Mouse (Mus musculus) CD4-positive, CD25-positive, alpha-beta regulatory T cell, adult 2 months (primary cell): ENCODE measurements around the gene Ctnna3.

ENCODE experiments used
- DNase-seq: peaks from one replicate; pipeline ENCODE4 v3.0.0-alpha.2; 2012; ENCODE audit warnings: low read depth, low spot score

Ctnna3 gene

GRCm38 (mm10) chr10:63945534-63945933 is 515.6 kb downstream of the Ctnna3 start:
- no peak for DNase-seq

GRCm38 (mm10) chr10:63947266-63947665 is 517.4 kb downstream of the Ctnna3 start:
- no peak for DNase-seq

DNA sequence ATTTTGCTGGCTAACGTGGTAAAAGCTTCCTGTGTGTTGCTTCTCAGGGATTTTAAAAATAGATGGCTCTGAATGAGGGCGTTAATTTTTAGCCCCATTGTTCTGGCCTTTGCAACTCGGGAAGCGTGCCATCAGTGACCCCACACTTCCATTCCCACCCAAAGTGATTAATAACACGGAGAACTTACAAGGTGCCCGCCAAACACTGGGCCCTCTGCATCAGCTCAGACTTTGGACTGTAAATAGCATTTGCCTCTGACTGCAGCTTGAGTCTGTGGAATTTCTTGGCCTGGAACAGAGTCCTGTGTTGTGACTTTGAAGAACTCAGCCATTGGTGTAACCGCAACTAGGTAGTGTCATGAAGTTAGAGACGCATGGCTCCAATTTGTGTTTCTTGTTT is 521.0 kb downstream of the Ctnna3 start:
- DNase-seq: no peak

DNA sequence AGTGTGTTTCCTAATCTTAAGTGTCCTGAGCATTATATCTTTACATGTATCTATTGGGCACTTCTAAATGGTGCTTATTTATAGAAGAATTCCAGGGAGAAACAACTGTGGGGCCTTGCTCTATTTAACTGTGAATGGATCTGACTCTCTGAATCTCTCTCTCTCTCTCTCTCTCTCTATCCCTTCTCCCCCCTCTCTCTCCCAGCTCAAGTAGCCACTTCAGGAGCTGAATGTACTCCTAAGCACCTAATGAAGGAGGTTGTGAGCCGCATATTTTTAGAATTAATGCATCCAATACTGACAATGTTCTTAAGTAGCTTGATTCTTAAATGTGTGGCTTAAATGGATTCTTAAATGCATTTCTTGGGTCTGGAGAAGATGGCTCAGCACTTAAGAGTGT is 521.6 kb downstream of the Ctnna3 start:
- DNase-seq: no peak

DNA sequence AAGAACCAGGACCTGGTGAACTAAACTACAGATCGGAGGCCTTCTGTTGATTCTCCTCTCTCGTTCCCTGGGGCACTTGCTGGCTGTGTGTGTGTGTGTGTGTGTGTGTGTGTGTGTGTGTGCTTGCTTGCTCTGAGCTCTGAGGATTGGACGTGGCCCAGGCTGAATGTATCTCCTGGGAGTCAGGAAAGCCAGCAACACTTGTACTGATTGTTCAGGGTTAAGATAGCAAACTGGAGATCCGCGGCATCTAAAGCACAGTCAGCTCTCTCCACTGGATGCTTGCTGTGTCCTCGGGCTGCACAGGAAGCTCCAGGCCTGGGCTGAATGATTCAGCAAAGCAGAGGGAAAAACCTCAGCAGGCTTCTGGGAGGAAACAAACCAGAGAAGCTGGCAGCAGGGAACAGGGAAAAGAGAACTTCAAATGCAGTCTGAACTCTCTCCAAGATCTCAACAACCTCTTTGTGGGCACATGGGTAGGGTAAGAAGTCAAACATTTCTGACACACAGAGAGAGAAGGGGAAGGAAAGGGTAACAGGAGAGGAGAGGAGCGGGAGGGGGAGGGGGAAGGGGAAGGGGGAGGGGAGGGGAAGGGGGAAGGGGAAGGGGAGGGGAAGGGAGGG is 524.5 kb downstream of the Ctnna3 start:
- DNase-seq: no peak

DNA sequence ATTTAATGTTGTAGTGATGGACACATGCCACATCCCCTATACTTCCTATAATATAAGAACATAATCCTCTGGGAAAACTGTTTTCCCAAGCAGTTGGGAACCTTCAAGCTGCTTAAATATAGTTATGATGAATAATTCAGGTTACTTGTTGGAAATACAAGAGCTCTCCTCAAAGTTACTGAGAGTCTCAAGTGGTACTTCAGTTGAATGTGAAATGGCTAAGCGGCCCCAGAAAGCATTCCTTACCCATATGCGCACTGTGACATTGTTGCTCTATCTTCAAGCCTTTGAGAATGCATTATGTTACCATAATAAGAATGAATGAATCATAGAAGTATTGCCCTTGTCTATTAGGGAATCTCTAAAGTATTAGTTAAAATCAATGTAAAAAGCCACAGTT is 542.4 kb downstream of the Ctnna3 start:
- DNase-seq: no peak

GRCm38 (mm10) chr10:63978101-63978500 is 548.2 kb downstream of the Ctnna3 start:
- DNase-seq: no peak

DNA sequence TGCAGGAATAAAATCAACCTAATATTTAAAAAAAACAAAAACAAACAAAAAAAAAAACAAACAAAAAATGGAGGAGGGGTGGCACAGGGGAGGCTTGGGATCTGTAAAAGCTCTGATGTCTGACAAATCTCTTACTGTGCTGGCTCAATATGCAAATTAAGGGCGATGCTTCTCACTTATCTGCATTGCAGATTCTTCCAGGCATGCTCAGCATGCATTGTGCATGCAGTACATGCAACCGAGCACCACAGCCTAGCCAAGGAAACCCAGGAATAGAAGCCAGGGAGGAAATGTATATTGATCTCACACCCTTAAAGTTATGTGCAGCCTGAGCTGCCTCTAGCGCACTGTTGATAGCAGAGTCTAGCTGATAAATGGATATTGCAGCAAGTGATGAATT is 548.6 kb downstream of the Ctnna3 start:
- no peak for DNase-seq

GRCm38 (mm10) chr10:63978969-63979368 is 549.1 kb downstream of the Ctnna3 start:
- DNase-seq: no peak

- no peak for DNase-seq
These were observed 549.5 kb downstream of the Ctnna3 start for GRCm38 (mm10) chr10:63979410-63979809.

DNA sequence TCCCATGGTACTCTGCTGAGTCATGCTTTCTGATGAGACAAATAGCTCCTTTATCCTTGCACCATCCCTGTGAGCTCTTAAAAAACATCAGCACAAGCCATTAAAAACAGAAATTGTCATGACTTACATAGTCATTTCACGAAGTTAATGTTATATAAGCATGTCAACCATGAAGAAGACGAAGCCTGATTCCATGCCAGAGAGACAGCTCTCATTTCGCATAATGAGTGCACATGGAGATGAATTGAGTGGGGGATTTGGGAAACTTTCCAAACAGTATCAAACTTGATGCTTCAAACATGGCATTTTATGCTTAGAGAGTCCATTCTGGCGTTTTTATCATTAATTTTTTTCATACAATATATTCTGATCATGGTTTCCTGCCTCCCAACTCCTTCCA is 555.7 kb downstream of the Ctnna3 start:
- no peak for DNase-seq

DNA sequence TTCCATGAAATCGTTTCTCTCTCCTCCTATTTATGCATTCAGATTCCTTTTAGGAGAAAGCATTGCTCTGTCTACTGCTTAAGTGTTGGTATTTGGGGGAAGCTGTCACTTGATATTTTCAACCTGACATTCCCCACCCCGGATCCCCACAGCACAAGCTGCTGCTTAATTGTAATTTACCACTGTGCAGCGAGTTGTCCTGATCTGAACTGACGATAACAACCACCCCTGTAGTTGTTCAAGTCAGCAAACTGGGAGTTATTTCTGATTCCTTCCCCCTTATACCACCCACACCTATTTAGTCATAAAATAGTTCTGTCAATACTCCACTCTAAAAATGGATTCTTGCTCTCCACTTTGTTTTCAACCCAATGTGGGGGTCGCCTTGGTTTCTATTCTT is 564.4 kb downstream of the Ctnna3 start:
- no peak for DNase-seq

DNA sequence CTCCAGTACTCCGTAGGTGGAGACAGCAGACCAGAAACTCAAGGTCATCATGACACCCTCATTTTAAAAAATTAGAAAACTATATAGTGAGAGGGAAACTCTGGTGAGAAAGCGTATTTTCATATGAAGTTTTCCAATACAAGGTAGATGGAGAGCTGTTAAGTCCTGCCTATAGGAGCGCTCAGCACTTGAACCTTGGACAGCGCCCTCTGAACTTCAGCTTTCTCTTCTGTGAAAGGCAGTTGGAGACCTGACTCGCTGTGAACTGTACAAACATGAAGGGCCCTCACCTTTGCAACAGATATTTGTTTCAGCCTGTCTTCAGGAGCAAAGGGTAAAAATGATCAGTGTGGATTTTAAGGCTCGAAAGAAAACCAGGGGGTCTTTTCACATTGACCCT is 571.6 kb downstream of the Ctnna3 start:
- DNase-seq: no peak

DNA sequence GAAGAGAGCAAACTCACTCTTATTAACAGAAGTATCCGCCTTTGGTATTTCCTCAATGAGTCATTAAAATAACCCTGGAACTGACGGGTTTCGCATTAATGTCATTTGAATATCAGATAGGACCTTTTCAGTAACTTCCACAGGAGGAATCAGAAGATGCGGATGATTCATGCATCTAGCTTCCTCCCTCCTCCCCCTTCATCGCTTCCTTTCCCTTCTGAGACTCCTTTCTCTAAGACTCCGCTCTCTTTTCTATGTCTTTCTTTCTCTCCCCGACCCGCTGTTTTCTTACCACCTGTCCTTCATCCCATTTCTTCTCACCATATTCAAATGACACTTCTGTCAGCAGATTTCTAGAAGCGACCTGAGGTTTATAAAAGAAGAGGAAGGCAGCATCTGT is 572.1 kb downstream of the Ctnna3 start:
- no peak for DNase-seq

GRCm38 (mm10) chr10:64020347-64020746 is 590.4 kb downstream of the Ctnna3 start:
- no peak for DNase-seq

DNA sequence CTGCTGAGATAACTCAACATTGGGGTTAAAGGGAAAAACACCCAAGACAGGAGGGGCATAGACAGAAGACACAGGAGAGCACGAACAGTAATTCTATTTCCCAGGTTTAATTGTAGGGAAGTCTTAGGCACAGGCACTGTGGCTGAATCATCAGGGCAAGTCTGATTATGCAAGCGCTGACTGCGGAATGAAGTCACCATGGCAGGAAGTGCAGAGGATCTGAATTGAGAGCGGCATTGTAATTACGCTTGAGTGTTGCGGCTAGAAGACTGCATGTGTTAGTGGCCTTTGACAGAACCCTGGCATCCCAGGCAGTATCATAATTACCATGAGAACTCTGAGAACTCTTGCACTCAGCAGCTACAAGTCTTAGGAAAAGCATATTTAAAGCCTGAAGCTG is 593.4 kb downstream of the Ctnna3 start:
- no peak for DNase-seq

DNA sequence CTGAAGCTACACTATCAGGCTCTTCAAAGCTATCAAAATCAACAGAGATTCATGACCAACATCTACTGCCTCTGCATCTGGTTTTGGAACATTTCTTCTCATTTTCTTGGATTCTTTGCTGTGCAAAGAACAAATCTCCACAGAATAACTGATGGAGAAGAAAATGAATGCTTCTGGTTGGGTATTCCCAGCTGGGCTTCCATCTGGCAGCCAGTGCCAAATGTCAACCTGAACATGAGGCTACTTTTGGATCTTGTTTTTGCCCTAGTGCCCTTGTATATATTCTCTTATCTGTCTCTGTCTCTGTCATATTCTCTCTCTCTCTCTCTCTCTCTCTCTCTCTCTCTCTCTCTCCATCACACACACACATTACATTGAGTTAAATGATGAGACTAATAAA is 601.0 kb downstream of the Ctnna3 start:
- DNase-seq: no peak

DNA sequence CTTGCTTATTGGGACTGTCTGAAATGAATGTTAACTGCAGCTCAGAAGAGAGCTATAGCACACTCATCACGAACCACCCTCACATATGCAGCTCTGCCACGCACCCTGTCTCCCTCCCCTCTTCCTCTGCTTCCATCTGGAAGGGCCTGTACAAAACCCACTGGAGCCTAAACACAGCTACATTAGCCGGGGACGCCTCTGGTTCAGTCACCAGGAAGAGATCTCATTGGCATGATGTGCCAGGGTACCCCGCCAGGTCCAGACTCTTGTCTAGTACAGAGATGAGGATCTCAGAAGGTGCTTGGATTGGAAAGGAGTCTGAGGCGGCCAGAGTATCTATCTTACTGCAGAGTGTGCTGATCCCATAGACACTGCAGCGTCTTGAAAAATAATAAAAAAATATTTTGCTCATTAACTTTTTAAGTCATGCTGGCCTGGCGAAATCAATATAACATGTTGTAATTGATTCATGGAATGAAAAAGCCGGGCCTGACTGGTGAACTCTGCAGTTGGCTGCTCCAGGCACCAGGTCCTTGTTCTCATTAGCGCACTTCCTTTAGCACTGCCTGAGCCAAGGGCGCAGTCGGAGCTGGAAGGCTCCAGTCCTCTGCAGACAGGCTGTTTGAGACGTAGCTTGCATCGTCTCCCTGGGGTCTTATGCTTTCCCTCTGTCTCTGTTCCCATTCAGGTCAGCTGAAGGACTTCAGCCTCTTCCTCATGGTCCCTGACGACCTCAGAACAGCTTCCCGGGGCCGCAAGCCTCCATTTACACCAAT is 610.0 kb downstream of the Ctnna3 start:
- no peak for DNase-seq

- no peak for DNase-seq
These were observed 611.3 kb downstream of the Ctnna3 start for GRCm38 (mm10) chr10:64041218-64041617.

GRCm38 (mm10) chr10:64041892-64042291 is 612.0 kb downstream of the Ctnna3 start:
- no peak for DNase-seq

DNA sequence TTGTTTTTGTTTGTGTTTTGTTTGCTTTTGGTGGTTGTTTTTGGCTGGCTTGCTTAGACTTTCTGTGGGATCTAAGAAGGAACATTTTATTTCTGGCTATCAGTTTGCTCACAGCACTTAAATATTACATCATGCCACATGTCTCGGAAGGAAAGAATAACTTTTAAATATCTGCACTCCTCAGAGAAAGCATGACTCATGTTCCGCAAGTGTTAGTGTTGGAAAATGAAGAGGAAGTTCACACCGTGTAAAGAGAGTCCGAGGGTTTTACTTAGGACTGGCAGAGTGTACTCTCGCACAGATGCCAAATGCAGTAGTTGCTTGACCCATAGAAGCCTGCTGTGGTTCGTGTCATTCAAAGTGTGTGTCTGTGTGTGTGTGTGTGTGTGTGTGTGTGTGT is 619.3 kb downstream of the Ctnna3 start:
- DNase-seq: no peak

DNA sequence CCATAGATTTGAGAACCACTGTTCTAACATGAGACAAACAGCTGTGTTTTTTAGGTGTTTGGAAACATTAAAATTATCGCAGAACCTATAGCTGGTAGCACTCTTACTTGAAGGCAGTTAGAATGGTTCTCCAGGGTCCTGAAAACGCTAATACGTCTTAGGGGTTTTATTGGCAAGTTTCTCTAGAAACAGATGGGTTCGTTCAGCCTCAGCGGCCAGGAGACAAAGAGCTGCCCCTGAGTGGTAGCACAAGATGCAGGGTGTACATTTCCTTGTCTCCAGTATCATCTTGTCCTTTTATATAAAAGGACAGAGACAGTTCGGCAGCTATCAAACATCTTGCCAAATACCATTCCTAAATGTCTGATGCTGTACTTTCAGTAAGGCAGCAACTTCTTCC is 620.0 kb downstream of the Ctnna3 start:
- no peak for DNase-seq

- DNase-seq: no peak
These were observed 633.8 kb downstream of the Ctnna3 start for GRCm38 (mm10) chr10:64063704-64064103.

- no peak for DNase-seq
These were observed 646.0 kb downstream of the Ctnna3 start for GRCm38 (mm10) chr10:64075944-64076343.
